Mouse (Mus musculus): ENCODE measurements at regions not wholly inside any gene's neighbourhood (a gene's known extent, or its start where the extent isn't known, plus 50 kb on each side); places are given as distances from the start of the nearest gene placed in this dataset.
"Not testable (repeated sequence)": the region's sequence is repeated elsewhere in the genome, so short reads cannot be mapped to it uniquely, and the experiment has no call there.

DNA sequence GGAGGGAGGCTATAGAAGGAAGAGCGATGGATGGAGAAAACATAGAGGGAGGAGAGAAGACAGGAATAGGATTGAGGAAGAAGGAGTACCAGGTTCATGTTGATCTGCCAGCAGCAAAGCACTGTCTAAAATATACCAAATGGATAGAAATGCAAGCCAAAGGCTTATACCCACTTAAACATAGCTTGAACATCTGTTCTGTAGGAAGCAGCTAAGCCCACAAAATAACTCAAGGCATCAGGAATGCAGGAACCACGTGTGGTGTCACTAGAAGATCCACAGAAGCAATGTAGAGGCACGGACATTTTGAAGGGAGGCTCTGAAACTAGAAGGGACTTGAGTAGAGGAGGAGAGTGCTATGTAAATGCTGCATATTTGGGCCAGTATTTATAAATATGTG, 78.9 kb downstream of the Smgc start:
- no peak for DNase-seq (ENCODE audit: low spot score)

DNA sequence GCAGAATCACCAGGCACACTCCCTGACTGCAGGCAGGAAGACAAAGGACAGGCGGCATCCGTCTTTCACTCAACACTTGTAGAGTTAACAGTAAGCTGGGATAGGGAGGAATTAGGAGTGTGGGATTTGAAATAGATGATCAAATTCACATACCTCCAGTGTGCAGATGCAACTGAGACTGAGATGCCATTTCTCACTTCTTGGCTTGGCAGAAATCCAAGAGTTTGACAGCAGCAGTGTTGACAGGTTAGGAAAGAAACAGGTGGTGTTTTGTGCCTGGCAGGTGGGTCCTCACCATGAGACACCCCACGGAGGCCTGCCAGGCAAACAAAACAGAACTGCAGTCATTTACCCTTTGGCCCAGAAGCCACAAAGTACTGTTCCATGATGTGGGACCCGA, 79.8 kb downstream of the Smgc start:
- DNase-seq (ENCODE audit: low spot score), result no peak

DNA sequence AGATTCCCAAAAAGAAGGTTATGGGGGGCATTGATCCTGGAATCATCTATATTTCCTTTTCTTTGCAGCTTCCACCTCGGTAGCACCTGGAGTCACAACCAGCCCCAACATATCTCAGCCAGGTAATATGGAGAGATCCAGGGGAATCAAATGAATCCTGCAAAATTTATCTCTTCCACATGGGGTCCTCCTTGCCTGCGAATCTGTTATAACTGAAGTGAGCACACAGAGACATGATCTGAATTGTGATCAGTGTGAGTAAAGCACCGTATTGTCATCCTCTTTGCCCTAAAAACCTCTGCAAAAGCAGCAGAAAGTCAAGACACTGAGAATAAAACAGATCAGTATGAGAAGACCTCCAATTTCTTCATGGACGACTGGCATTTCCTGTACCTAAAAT, 86.5 kb downstream of the Smgc start:
- no peak for DNase-seq (ENCODE audit: low spot score)

DNA sequence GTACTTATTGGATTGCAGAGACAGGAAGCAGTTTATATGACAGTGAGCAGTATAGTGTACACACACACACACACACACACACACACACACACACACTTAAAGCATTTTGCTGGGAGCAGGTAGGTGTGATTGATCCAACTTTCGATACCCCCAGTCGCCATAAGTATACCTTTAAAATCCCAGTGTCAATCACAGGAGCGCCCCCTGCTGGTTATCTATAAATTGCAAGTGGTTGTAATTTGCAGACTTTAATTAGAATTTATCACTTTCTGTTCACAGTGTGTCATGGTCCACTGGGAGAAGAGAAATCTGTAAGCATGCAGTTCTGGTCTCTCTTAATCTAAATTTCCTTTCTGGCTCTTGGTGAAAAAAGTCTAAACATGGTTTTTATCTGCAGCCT, 89.4 kb downstream of the Smgc start:
- DNase-seq (ENCODE audit: low spot score), result peak; percentile 9

DNA sequence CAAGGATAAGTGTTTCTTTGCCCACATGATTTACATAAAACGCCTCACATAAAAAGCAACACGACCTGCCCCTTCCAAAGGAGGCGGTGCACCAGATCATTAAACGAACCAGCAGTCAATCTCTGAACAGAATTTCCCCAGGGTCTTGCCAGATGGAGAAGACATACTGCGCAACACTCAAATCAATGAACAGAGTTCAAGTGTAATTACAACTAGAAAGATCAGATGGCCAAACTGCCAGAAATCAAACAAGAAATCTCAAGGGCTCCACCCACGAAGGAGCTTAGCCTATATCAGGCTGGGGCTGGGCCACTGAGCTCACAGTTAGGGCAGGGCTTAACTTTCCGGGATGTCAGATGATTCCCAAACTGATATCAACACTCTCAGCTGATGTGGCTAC, 90.4 kb downstream of the Smgc start:
- no peak for DNase-seq (ENCODE audit: low spot score)

DNA sequence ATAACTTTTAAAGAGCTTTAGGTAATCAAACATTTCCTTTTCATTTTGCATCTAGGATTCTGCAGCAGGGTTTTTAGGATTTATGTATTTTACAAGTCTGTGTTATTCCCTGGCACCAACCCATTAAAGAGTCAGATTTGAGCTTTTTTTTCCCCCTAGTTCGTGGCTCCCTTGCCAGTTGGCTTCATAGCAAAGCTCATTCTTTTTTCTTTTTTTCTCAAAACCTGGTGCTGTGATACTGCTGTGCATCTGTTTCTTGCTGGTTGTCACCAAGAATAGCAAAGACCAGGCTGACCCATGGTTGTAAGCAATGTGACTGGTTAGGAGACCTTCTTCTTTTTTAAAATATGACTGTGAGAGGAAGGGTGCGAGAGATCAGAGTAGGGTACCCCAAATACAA, 93.7 kb upstream of the Cntn1 start:
- DNase-seq (ENCODE audit: low spot score), result no peak

DNA sequence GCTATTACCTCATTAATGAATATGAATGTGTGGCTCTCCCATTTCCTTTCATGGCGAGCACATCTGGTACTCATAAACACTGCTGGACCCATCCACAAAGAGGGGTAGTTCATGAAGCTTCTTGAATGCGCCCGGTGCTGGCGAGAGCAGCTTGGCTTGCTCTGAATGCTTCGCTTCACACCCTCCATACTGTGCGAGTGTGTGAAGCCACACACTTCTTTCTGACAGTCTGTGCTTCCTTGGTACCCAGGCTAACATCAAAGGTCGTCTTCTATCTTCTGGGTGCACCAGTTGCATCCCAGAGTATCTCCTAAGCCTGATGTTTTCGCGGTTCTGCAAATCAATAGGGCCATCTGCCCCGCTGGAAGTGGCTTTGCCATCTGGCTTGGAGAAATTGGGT, 85.8 kb upstream of the Cntn1 start:
- DNase-seq (ENCODE audit: low spot score), result no peak

DNA sequence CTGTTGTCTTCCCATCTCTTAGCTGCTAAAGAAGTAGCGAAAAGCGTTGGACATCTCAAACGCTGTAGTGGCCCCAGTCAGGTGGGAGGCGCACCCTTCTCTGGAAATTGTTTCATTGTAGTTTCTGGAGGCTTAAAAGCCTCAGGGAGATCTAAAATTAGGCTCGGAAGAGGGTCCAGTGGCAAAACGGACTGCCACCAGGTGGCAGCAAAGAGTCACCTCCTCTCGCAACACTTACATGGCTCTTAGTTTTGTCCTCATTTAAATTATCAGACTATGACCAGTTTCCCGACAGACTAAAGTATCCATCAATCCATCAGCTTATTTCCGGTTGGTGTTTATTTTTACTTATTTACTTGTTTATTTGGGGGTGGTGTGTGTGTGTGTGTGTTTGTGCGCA, 81.6 kb upstream of the Cntn1 start:
- peak; percentile 74 for DNase-seq (ENCODE audit: low spot score)

DNA sequence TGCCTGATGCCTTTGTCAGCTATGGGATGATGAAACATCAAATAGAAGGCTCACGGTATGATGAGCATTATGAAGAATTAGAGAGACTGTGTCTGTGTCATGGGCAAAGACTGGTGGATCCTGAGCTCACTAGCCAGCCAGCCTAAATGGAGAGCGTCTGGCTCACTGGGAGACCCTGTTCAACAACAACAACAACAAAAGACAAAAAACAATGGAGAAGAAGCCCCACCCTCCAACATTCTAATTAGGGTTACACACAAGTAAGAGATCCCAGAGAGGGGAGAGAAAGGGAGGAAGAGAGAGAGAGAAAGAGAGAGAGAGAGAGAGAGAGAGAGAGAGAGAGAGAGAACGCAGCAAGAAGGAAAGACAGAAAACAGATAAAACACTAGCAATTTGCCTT, 79.6 kb upstream of the Cntn1 start:
- no peak for DNase-seq (ENCODE audit: low spot score)

DNA sequence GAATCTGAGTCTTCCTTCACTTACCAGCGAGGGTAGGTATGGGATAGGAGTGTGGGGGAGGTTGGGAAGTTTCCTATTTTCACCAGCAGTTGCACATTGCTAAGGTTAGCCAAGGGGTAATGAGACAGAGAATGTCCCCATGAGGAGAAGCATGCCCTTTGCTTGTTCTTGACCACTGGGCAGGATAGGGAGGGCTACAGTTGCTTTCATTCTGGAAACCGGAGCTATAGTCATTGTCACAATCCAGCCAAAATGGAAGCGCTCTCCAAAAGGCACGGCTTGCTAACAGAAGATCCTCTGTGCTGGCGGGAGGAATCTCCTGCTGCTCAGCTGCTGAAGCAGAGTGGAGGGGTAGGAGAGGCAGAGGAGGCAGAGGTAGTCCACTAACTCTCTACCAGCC, 79.1 kb upstream of the Cntn1 start:
- DNase-seq (ENCODE audit: low spot score), result peak; percentile 12

DNA sequence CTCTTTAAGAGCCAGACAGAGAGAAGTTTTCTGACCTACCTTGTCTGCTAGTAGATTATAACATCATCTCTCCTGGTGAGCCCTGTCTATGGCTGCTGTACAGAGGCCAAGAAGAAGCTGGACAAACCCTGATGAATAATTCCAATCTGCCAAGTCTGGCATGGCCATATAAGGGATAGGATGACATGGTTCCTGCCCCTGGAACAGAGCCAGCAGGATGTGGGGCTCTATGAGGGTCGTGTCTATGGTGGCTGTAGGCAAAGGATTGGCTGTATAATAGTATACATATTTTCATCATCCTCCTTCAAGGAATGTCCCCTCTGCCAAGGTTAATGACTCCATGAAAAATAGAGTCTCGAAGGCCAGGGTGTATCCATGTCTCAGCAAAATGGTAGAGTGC, 75.4 kb upstream of the Cntn1 start:
- no peak for DNase-seq (ENCODE audit: low spot score)

DNA sequence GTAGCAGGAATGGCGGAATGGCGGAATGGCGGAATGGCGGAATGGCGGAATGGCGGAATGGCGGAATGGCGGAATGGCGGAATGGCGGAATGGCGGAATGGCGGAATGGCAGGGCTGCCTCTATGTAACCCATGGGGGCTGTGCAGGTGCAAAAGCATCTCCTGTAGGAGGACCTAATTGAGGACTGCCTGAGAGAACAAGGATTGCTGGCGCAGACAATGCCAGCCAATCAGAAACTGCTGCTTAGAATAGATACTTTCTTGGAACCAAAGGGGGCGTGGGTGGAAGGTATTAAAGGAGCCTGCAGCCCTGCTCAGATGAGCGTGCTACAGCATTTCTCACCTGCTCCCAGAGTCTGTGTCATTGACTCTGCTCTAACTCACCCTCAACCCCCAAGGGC, 67.8 kb upstream of the Cntn1 start:
- not testable (repeated sequence) for DNase-seq (ENCODE audit: low spot score)

DNA sequence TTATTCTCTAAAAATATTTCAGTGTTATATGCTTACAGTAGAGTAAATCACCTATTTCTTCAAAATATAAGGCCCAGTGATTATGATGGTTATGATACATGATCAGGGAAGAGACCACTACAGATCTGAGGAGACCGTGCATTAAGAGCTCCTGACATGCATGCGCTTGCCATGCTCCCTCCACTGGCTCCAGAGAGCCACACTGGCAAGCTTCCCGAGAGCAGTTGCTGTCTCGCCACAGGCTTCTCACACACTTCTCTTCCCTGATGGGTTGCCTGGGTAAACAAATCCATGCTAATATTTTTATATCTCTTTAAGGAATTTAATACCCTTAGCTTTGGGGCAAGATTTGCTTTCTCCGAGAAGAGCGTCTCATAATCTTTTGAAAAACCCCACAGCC, 50.9 kb upstream of the Cntn1 start:
- no peak for DNase-seq (ENCODE audit: low spot score)

Data from embryo, embryonic 10 days (tissue).